Mouse (Mus musculus) cerebellum, postnatal 14 days (tissue): ENCODE measurements around the gene Btbd35f8.
"Not testable (repeated sequence)": the region's sequence is repeated elsewhere in the genome, so short reads cannot be mapped to it uniquely, and the experiment has no call there.

ENCODE experiments used
- DNase-seq, 2 experiments: peaks; one replicate each; pipeline ENCODE4 v3.0.0; 2021; ENCODE audit warnings: mixed read lengths in 2 of 2

The Btbd35f8 gene

GRCm38 (mm10) chrX:34450224-34450623 is at the start of gene Btbd35f8:
Gene Btbd35f8 (plus strand): TSS chrX:34450524.
- not testable (repeated sequence) for DNase-seq
